In genomic region chr14:122586942-122587341, GRCm38 (mm10) we compare ENCODE assay signal across 19 mouse cellular contexts. TPM values are rescaled to one million over a fixed set of nuclear protein-coding genes. Genes with fewer than 3 reads are reported as not detected.
DNase-seq lines count a peak whose midpoint lies in the region; ATAC-seq lines count a peak whose summit lies in the region.
"Had no signal": no experiment of that assay in that cellular context is flagged by ENCODE, and none has a peak within 500 bp of the region (broad histone marks: within the 10 kb centered on the region; RNA-seq: fewer than 3 reads in every experiment).

No protein-coding gene starts in this region.

- WGBS in heart, embryonic 11.5 days (ENCODE audit: insufficient replicate concordance), result 54% methylated on average over 4 of the region's 4 CpGs
- 59% methylated on average over 4 of the region's 4 CpGs for WGBS in heart, embryonic 15.5 days
- 45% methylated on average over 4 of the region's 4 CpGs for WGBS in liver, embryonic 13.5 days (ENCODE audit: insufficient replicate concordance)

- H3K4me2 ChIP-seq in heart, embryonic 11.5 days, result no peak overlapping the region
- H3K4me2 ChIP-seq in heart, embryonic 15.5 days, result no peak overlapping the region
- no peak overlapping the region for H3K4me2 ChIP-seq in liver, embryonic 13.5 days
- H3K4me2 ChIP-seq: embryonic facial prominence, embryonic 12.5 days; hindbrain, embryonic 15.5 days; intestine, embryonic 15.5 days; limb, embryonic 15.5 days; midbrain, embryonic 11.5 days had no signal

- no peaks in the 10 kb centered on the region for H3K27me3 ChIP-seq in heart, embryonic 11.5 days (ENCODE audit: control insufficient read depth, insufficient read depth, low read length)
- H3K27me3 ChIP-seq in heart, embryonic 15.5 days, result no peaks in the 10 kb centered on the region
- H3K27me3 ChIP-seq in liver, embryonic 13.5 days, result no peaks in the 10 kb centered on the region
- H3K27me3 ChIP-seq: embryonic facial prominence, embryonic 12.5 days; hindbrain, embryonic 15.5 days; intestine, embryonic 15.5 days; limb, embryonic 15.5 days had no signal

- ATAC-seq in heart, embryonic 11.5 days (replicated peaks; ENCODE audit: insufficient number of reproducible peaks, low FRiP score, low TSS enrichment), result peak; percentile 74; the same call in 1 of the 2 replicates
- peak; percentile 69; the same call in 1 of the 2 replicates for ATAC-seq in heart, embryonic 15.5 days (replicated peaks; ENCODE audit: insufficient number of reproducible peaks, insufficient read depth, low FRiP score, low read depth)
- peak; percentile 60; the same call in 1 of the 2 replicates for ATAC-seq in liver, embryonic 13.5 days (ENCODE audit: low read depth)
- no peak for ATAC-seq in activated CD4-positive, CD25-positive, alpha-beta regulatory T cell, adult 4 months
- ATAC-seq: forebrain, embryonic 14.5 days; intestine, embryonic 15.5 days had no signal

- intact Hi-C loops in left cerebral cortex, postnatal 10 days (cut with DNase I), result no loop called here

- no peak overlapping the region; the same call in 1 of the 2 replicates for H3K27ac ChIP-seq in heart, embryonic 11.5 days (ENCODE audit: low read depth, low read length)
- no peak overlapping the region for H3K27ac ChIP-seq in heart, embryonic 15.5 days
- H3K27ac ChIP-seq in liver, embryonic 13.5 days, result no peak overlapping the region
- H3K27ac ChIP-seq: embryonic facial prominence, embryonic 12.5 days; hindbrain, embryonic 15.5 days; intestine, embryonic 15.5 days; limb, embryonic 15.5 days had no signal

- no peaks in the 10 kb centered on the region for H3K9me3 ChIP-seq in heart, embryonic 11.5 days (replicated peaks; ENCODE audit: control insufficient read depth, low read length)
- H3K9me3 ChIP-seq in heart, embryonic 15.5 days (replicated peaks), result no peaks in the 10 kb centered on the region
- H3K9me3 ChIP-seq in liver, embryonic 13.5 days (replicated peaks), result no peaks in the 10 kb centered on the region
- H3K9me3 ChIP-seq: embryonic facial prominence, embryonic 12.5 days; hindbrain, embryonic 15.5 days; intestine, embryonic 15.5 days; limb, embryonic 15.5 days had no signal

- no peaks in the 10 kb centered on the region for H3K36me3 ChIP-seq in heart, embryonic 11.5 days (ENCODE audit: control insufficient read depth, insufficient read depth, low read length)
- H3K36me3 ChIP-seq in heart, embryonic 15.5 days, result no peaks in the 10 kb centered on the region
- no peaks in the 10 kb centered on the region for H3K36me3 ChIP-seq in liver, embryonic 13.5 days
- H3K36me3 ChIP-seq: embryonic facial prominence, embryonic 12.5 days; hindbrain, embryonic 15.5 days; intestine, embryonic 15.5 days; limb, embryonic 15.5 days had no signal

- peaks cover 3% of the 10 kb centered on the region; the same call in 1 of the 2 replicates for H3K4me1 ChIP-seq in heart, embryonic 11.5 days (ENCODE audit: control insufficient read depth, insufficient read depth, low read length)
- no peaks in the 10 kb centered on the region for H3K4me1 ChIP-seq in heart, embryonic 15.5 days (replicated peaks)
- no peaks in the 10 kb centered on the region for H3K4me1 ChIP-seq in liver, embryonic 13.5 days (replicated peaks)
- H3K4me1 ChIP-seq: embryonic facial prominence, embryonic 12.5 days; hindbrain, embryonic 15.5 days; intestine, embryonic 15.5 days; limb, embryonic 15.5 days had no signal

- H3K9ac ChIP-seq in heart, embryonic 11.5 days (ENCODE audit: low read depth, low read length), result no peak overlapping the region
- H3K9ac ChIP-seq in heart, embryonic 15.5 days, result no peak overlapping the region
- H3K9ac ChIP-seq in liver, embryonic 13.5 days, result no peak overlapping the region
- H3K9ac ChIP-seq: embryonic facial prominence, embryonic 12.5 days; hindbrain, embryonic 15.5 days; intestine, embryonic 15.5 days; limb, embryonic 15.5 days had no signal

- H3K4me3 ChIP-seq in heart, embryonic 11.5 days (ENCODE audit: low read depth, low read length), result no peak overlapping the region
- no peak overlapping the region for H3K4me3 ChIP-seq in heart, embryonic 15.5 days
- no peak overlapping the region for H3K4me3 ChIP-seq in liver, embryonic 13.5 days (replicated peaks)
- H3K4me3 ChIP-seq: embryonic facial prominence, embryonic 12.5 days; hindbrain, embryonic 15.5 days; intestine, embryonic 15.5 days; limb, embryonic 15.5 days had no signal

- no peak for DNase-seq in liver, embryonic 13.5 days
- peak; percentile 12 for DNase-seq in lung, postnatal 14 days
- DNase-seq in left cerebral cortex, postnatal 10 days (ENCODE audit: extremely low spot score in 1 of 2, low spot score in 2 of 2), result no peak
- no peak for DNase-seq in right cerebral cortex, postnatal 36 days (ENCODE audit: low spot score in 2 of 2)
- DNase-seq: adrenal gland, adult 8-10 months; cerebellum, adult 9-11 months; gastrocnemius, postnatal 14 days; kidney, postnatal 36 days; layer of hippocampus, adult 9-11 months; thymus, postnatal 14 days had no signal

RNA-seq across cellular contexts. Expression of gene Pcca, which starts 52.8 kb away (rescaled TPM):
- 24.9 and 27.5 TPM in 2 replicates for polyA plus RNA-seq in heart, embryonic 11.5 days (2014; fragmentation: Nextera tagmentation; extraction: Ambion mirVana)
- 26.4 and 29.2 TPM in 2 replicates for polyA plus RNA-seq in heart, embryonic 15.5 days (2015; fragmentation: Nextera tagmentation; extraction: Ambion mirVana)
- polyA plus RNA-seq in liver, embryonic 13.5 days (2015; fragmentation: Nextera tagmentation; extraction: Ambion mirVana), result 12.6 and 13.2 TPM in 2 replicates
- 10 to 100 TPM; 35.5 to 38.2 TPM for total RNA-seq in left cerebral cortex, postnatal 10 days (2021)
- 10 to 100 TPM; 11.5 to 19.5 TPM for polyA plus RNA-seq in activated CD4-positive, CD25-positive, alpha-beta regulatory T cell, adult 4 months (2017; shearing (Covaris generic))
